Mouse (Mus musculus) yolk sac, embryonic 10.5 days (tissue): ENCODE measurements around the gene Ogfrl1.

Experiments
- DNase-seq: peaks from one replicate; pipeline ENCODE4 v3.0.0-alpha.2; 2017; ENCODE audit warnings: low spot score

The Ogfrl1 gene

GRCm38 (mm10) chr1:23351756-23352155 lies 45.8 kb downstream of the Ogfrl1 start:
- DNase-seq = no peak

- no peak for DNase-seq
Observed at GRCm38 (mm10) chr1:23345633-23346032, 51.9 kb downstream of the Ogfrl1 start.

- no peak for DNase-seq
Observed at GRCm38 (mm10) chr1:23342864-23343263, 54.7 kb downstream of the Ogfrl1 start.

GRCm38 (mm10) chr1:23342224-23342623 lies 55.3 kb downstream of the Ogfrl1 start:
- DNase-seq = no peak

- no peak for DNase-seq
Observed at GRCm38 (mm10) chr1:23335726-23336363, 61.7 kb downstream of the Ogfrl1 start.

GRCm38 (mm10) chr1:23335050-23335449 lies 62.5 kb downstream of the Ogfrl1 start:
- DNase-seq = no peak

- no peak for DNase-seq
Observed at GRCm38 (mm10) chr1:23332192-23332591, 65.4 kb downstream of the Ogfrl1 start.

GRCm38 (mm10) chr1:23325160-23325559 lies 72.4 kb downstream of the Ogfrl1 start:
- DNase-seq = no peak

GRCm38 (mm10) chr1:23324226-23324625 lies 73.3 kb downstream of the Ogfrl1 start:
- DNase-seq = no peak

- no peak for DNase-seq
Observed at GRCm38 (mm10) chr1:23323286-23323685, 74.3 kb downstream of the Ogfrl1 start.

- DNase-seq = no peak
Observed at GRCm38 (mm10) chr1:23322208-23322607, 75.4 kb downstream of the Ogfrl1 start.

GRCm38 (mm10) chr1:23321331-23321851 lies 76.2 kb downstream of the Ogfrl1 start:
- no peak for DNase-seq

GRCm38 (mm10) chr1:23320591-23321195 lies 76.9 kb downstream of the Ogfrl1 start:
- no peak for DNase-seq
